Mouse (Mus musculus) CH12.LX (cell line): ENCODE data around the gene Fam172a.

Experiments used
- CHD2 ChIP-seq: IDR thresholded peaks from 2 replicates; pipeline ENCODE4 v1.6.1; 2011; ENCODE audit warnings: low read length, improper control_type of control experiment
- E2F4 ChIP-seq: IDR thresholded peaks from 2 replicates; pipeline ENCODE4 v1.6.1; 2011; ENCODE audit warnings: low read depth, low read length, improper control_type of control experiment; ENCODE audit not compliant: insufficient replicate concordance

- no peak for TF ChIP-seq CHD2
- no peak for TF ChIP-seq E2F4
These were observed 390.1 kb downstream of the Fam172a start for GRCm38 (mm10) chr13:78091949-78092348.
